Mouse (Mus musculus): ENCODE results near the gene Gna12. TPM values are rescaled to one million over a fixed set of nuclear protein-coding genes. Genes with fewer than 3 reads are reported as not detected.
A peak's percentile ranks its signal among the peaks of the same experiment; 100 is the strongest.

Gene Gna12
- polyA plus RNA-seq, 1 experiment from 2014 or later: 24.6 TPM

GRCm38 (mm10) chr5:140855909-140856530 is 25.8 kb upstream of the Gna12 start:
- H3K27ac ChIP-seq (replicated peaks): no peak overlapping the region

GRCm38 (mm10) chr5:140854700-140855099 is 24.5 kb upstream of the Gna12 start:
- no peaks in the 10 kb centered on the region for H3K4me1 ChIP-seq
- H3K27ac ChIP-seq (replicated peaks): no peak overlapping the region
- no peak for ATAC-seq (ENCODE audit: insufficient number of reproducible peaks, low FRiP score, low TSS enrichment, low read depth)
- 0 out of 2 replicates have a peak, but pooled peaks cover 9% of the 10 kb centered on the region for H3K9me3 ChIP-seq (replicated peaks)
- H3K4me2 ChIP-seq (replicated peaks): no peak overlapping the region
- 87% methylated on average over 4 of the region's 4 CpGs for WGBS
- no peaks in the 10 kb centered on the region for H3K27me3 ChIP-seq
- no peaks in the 10 kb centered on the region for H3K36me3 ChIP-seq
- no peak overlapping the region for H3K4me3 ChIP-seq (replicated peaks)
- no peak overlapping the region for H3K9ac ChIP-seq

More at GRCm38 (mm10) chr5:140855909-140856530, 25.8 kb upstream of the Gna12 start:
- no peak overlapping the region for H3K4me3 ChIP-seq (replicated peaks)
- 0 out of 2 replicates have a peak, but pooled peaks cover 8% of the 10 kb centered on the region for H3K9me3 ChIP-seq (replicated peaks)
- no peak overlapping the region for H3K9ac ChIP-seq
- no peaks in the 10 kb centered on the region for H3K4me1 ChIP-seq
- no peaks in the 10 kb centered on the region for H3K36me3 ChIP-seq
- no peak overlapping the region for H3K4me2 ChIP-seq (replicated peaks)
- 70% methylated on average over 11 of the region's 11 CpGs for WGBS
- no peak for ATAC-seq (ENCODE audit: insufficient number of reproducible peaks, low FRiP score, low TSS enrichment, low read depth)
- H3K27me3 ChIP-seq: no peaks in the 10 kb centered on the region

GRCm38 (mm10) chr5:140853723-140854122 is 23.5 kb upstream of the Gna12 start:
- WGBS: 74% methylated on average over 5 of the region's 5 CpGs
- no peaks in the 10 kb centered on the region for H3K36me3 ChIP-seq
- ATAC-seq (ENCODE audit: insufficient number of reproducible peaks, low FRiP score, low TSS enrichment, low read depth): no peak

DNA sequence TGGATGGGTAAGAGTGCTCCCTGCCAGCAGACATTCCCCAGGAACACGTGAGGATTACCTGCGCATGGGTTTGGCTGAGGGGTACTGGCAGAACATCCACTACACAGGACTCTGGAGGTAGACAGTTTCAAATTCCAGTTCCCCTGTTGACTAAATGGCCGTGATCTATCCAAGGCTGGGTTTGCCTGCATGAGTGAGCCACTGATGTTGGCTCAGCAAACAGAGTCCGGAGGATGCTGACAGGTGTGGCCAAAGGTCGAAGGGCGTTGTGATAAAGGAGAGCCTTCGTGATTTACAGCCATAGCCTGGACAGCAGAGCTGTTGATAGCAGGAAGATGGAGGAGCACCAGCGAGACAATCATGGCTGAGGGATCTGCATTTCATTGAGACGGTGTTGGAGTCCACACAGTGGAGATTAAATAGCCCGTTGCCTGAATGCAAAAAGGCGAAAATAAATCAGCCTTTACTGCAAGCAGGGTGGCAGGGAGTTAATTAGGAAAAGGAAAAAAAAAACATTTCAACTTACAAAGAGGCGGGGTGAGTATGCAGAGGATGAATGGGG is 22.3 kb upstream of the Gna12 start:
- no peak for ATAC-seq (ENCODE audit: insufficient number of reproducible peaks, low FRiP score, low TSS enrichment, low read depth)
- no peaks in the 10 kb centered on the region for H3K4me1 ChIP-seq
- H3K27me3 ChIP-seq: no peaks in the 10 kb centered on the region
- 0 out of 2 replicates have a peak, but pooled peaks cover 9% of the 10 kb centered on the region for H3K9me3 ChIP-seq (replicated peaks)
- no peak overlapping the region for H3K9ac ChIP-seq
- WGBS: 85% methylated on average over 12 of the region's 12 CpGs
- no peak overlapping the region for H3K4me2 ChIP-seq (replicated peaks)
- H3K4me3 ChIP-seq (replicated peaks): no peak overlapping the region
- no peaks in the 10 kb centered on the region for H3K36me3 ChIP-seq
- no peak overlapping the region for H3K27ac ChIP-seq (replicated peaks)

More at GRCm38 (mm10) chr5:140853723-140854122, 23.5 kb upstream of the Gna12 start:
- H3K4me2 ChIP-seq (replicated peaks): no peak overlapping the region
- no peak overlapping the region for H3K9ac ChIP-seq
- H3K27ac ChIP-seq (replicated peaks): no peak overlapping the region
- H3K4me3 ChIP-seq (replicated peaks): no peak overlapping the region
- 0 out of 2 replicates have a peak, but pooled peaks cover 9% of the 10 kb centered on the region for H3K9me3 ChIP-seq (replicated peaks)
- H3K27me3 ChIP-seq: no peaks in the 10 kb centered on the region
- no peaks in the 10 kb centered on the region for H3K4me1 ChIP-seq

- H3K27ac ChIP-seq (replicated peaks): no peak overlapping the region
- no peaks in the 10 kb centered on the region for H3K4me1 ChIP-seq
- no peak for ATAC-seq (ENCODE audit: insufficient number of reproducible peaks, low FRiP score, low TSS enrichment, low read depth)
- WGBS: 14% methylated on average over 5 of the region's 5 CpGs
- H3K9me3 ChIP-seq (replicated peaks): 0 out of 2 replicates have a peak, but pooled peaks cover 9% of the 10 kb centered on the region
- no peak overlapping the region for H3K4me2 ChIP-seq (replicated peaks)
- no peak overlapping the region for H3K4me3 ChIP-seq (replicated peaks)
- H3K36me3 ChIP-seq: no peaks in the 10 kb centered on the region
- no peak overlapping the region for H3K9ac ChIP-seq
- H3K27me3 ChIP-seq: no peaks in the 10 kb centered on the region
These were observed 17.1 kb upstream of the Gna12 start for GRCm38 (mm10) chr5:140847300-140847729.

DNA sequence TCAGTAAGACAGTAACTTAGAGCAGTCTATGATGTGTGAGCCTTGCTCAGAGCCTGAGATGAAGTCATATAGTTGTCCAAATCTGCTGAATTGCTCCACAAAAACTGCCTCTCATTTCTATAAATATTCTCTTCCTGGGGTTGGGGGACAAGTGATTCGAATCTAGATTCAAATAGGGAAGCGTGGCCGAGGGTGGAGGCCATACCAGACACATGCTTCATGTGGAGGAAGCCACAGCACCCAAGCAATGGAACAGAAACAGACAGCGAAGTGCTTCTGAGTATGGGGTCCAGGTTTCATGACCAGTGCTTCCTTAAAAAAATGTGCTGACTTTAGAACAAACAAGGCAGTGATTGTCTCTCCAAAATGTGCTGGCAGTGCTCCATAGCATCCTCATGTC is 11.7 kb upstream of the Gna12 start:
- no peak overlapping the region for H3K27ac ChIP-seq (replicated peaks)
- no peaks in the 10 kb centered on the region for H3K4me1 ChIP-seq
- H3K9ac ChIP-seq: no peak overlapping the region
- H3K4me2 ChIP-seq (replicated peaks): no peak overlapping the region
- no peaks in the 10 kb centered on the region for H3K27me3 ChIP-seq
- no peaks in the 10 kb centered on the region for H3K36me3 ChIP-seq
- no peak overlapping the region for H3K4me3 ChIP-seq (replicated peaks)
- 76% methylated on average over 4 of the region's 4 CpGs for WGBS
- no peaks in the 10 kb centered on the region for H3K9me3 ChIP-seq (replicated peaks)
- no peak for ATAC-seq (ENCODE audit: insufficient number of reproducible peaks, low FRiP score, low TSS enrichment, low read depth)

DNA sequence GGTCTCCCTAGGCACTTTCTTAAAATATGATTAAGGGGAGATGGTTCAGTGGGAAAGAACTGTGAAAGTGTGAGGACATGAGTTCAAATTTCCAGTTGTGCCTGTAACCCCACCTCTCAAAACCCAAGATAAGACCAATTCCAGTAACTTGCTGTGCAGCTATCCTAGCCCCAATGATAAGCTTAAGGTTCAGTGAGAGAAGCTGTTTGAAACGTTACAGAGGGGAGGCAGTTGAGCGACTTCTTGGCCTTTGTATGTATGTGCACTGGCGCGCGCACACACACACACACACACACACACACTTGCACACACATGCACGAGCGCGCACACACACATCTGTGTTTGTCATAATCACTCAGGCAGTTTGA is 817 bp upstream of the Gna12 start:
- peaks cover 36% of the 10 kb centered on the region for H3K4me1 ChIP-seq
- no peak overlapping the region for H3K27ac ChIP-seq (replicated peaks)
- no peaks in the 10 kb centered on the region for H3K36me3 ChIP-seq
- no peak overlapping the region for H3K9ac ChIP-seq
- peak overlapping the region; percentile 52 for H3K4me2 ChIP-seq (replicated peaks)
- no peaks in the 10 kb centered on the region for H3K27me3 ChIP-seq
- H3K9me3 ChIP-seq (replicated peaks): no peaks in the 10 kb centered on the region
- H3K4me3 ChIP-seq (replicated peaks): peak overlapping the region; percentile 74
- no peak for ATAC-seq (ENCODE audit: insufficient number of reproducible peaks, low FRiP score, low TSS enrichment, low read depth)
- WGBS: 77% methylated on average over 8 of the region's 8 CpGs

GRCm38 (mm10) chr5:140829911-140830294 is 328 bp downstream of the Gna12 start:
- H3K4me3 ChIP-seq (replicated peaks): peak overlapping the region; percentile 74
- peak; percentile 1; the same call in 1 of the 2 replicates for ATAC-seq (ENCODE audit: insufficient number of reproducible peaks, low FRiP score, low TSS enrichment, low read depth)
- under 1% methylated on average over 58 of the region's 58 CpGs for WGBS

GRCm38 (mm10) chr5:140829081-140829910 is 935 bp downstream of the Gna12 start:
- ATAC-seq (ENCODE audit: insufficient number of reproducible peaks, low FRiP score, low TSS enrichment, low read depth): no peak
- Histone ChIP-seq H3K4me3 (replicated peaks) (peak overlapping the region; percentile 74), H3K27me3 (no peaks in the 10 kb centered on the region), H3K9ac (peak overlapping the region; percentile 73), H3K27ac (replicated peaks) (peak overlapping the region; percentile 83), H3K4me2 (replicated peaks) (peak overlapping the region; percentile 91), H3K4me1 (peaks cover 40% of the 10 kb centered on the region), H3K36me3 (no peaks in the 10 kb centered on the region), H3K9me3 (replicated peaks) (no peaks in the 10 kb centered on the region)
- WGBS: 32% methylated on average over 18 of the region's 18 CpGs

More at GRCm38 (mm10) chr5:140829911-140830294, 328 bp downstream of the Gna12 start:
- Histone ChIP-seq H3K9ac (peak overlapping the region; percentile 73), H3K27ac (replicated peaks) (peak overlapping the region; percentile 83), H3K36me3 (no peaks in the 10 kb centered on the region), H3K4me1 (peaks cover 36% of the 10 kb centered on the region), H3K9me3 (replicated peaks) (no peaks in the 10 kb centered on the region), H3K27me3 (no peaks in the 10 kb centered on the region), H3K4me2 (replicated peaks) (peak overlapping the region; percentile 91)

DNA sequence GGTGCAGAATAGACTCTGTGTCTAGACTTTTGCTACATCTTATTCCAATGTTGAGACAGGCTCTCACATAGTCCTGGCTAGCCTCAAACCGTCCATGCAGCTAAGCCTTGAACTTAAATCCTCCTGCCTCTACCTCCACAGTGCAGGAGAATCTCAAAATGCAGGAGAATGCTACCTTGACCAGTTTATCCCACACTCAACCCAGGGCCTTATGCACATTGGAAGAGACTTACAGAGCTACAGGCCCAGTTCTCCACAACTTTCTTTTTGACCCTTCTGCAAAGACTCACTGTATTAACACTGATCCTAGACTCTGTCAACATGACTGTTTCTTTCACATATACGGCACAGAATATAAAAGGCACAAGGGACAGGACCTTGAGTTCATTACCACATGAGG is 1.9 kb downstream of the Gna12 start:
- peak overlapping the region; percentile 91; the same call in 1 of the 2 replicates for H3K4me2 ChIP-seq (replicated peaks)
- peak overlapping the region; percentile 74 for H3K4me3 ChIP-seq (replicated peaks)
- peaks cover 40% of the 10 kb centered on the region for H3K4me1 ChIP-seq
- H3K9ac ChIP-seq: no peak overlapping the region
- 51% methylated on average over 2 of the region's 2 CpGs for WGBS
- no peaks in the 10 kb centered on the region for H3K27me3 ChIP-seq
- H3K27ac ChIP-seq (replicated peaks): peak overlapping the region; percentile 65
- no peaks in the 10 kb centered on the region for H3K9me3 ChIP-seq (replicated peaks)
- H3K36me3 ChIP-seq: no peaks in the 10 kb centered on the region
- ATAC-seq (ENCODE audit: insufficient number of reproducible peaks, low FRiP score, low TSS enrichment, low read depth): no peak

DNA sequence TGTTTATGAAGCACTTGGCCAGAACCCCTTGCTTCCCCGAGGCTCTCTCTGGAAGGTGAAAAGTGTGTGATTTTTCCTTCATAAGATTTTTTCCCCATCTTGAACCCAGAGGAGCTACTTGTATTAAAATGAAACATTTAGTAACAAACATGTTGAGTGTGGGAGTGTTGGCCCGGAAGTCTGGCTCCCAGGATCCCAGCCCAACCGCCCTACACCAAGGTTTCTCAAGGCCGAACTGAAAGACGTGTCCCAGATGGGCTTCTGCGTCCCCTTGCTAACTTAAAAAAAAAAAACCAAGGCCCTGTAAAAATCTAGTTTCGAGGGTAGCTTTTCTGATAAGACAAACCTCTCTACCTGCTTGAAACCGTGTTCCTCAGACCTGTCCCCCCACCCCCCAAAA is 2.3 kb downstream of the Gna12 start:
- peaks cover 40% of the 10 kb centered on the region for H3K4me1 ChIP-seq
- 43% methylated on average over 8 of the region's 8 CpGs for WGBS
- no peak overlapping the region for H3K9ac ChIP-seq
- H3K36me3 ChIP-seq: no peaks in the 10 kb centered on the region
- peak overlapping the region; percentile 91 for H3K4me2 ChIP-seq (replicated peaks)
- no peaks in the 10 kb centered on the region for H3K9me3 ChIP-seq (replicated peaks)
- H3K4me3 ChIP-seq (replicated peaks): peak overlapping the region; percentile 74
- H3K27ac ChIP-seq (replicated peaks): peak overlapping the region; percentile 65
- no peak for ATAC-seq (ENCODE audit: insufficient number of reproducible peaks, low FRiP score, low TSS enrichment, low read depth)
- no peaks in the 10 kb centered on the region for H3K27me3 ChIP-seq

Measured in embryonic facial prominence, embryonic 15.5 days (tissue).